Mouse (Mus musculus): Measurements from ENCODE around the gene Dot1l. TPM values are rescaled to one million over a fixed set of nuclear protein-coding genes. Genes with fewer than 3 reads are reported as not detected.
"Not testable (repeated sequence)": the region's sequence is repeated elsewhere in the genome, so short reads cannot be mapped to it uniquely, and the experiment has no call there.

Dot1l gene
- polyA plus RNA-seq, 1 experiment from 2014 or later, result 7.5 TPM

- Histone ChIP-seq H3K4me2 (ENCODE audit: low read depth, low read length) (0 out of 2 replicates have a peak overlapping the region, but pooled peaks have one; percentile 86), H3K4me3 (ENCODE audit: low read depth, low read length) (peak overlapping the region; percentile 75), H3K4me1 (ENCODE audit: control insufficient read depth, low read depth, low read length) (peaks cover 58% of the 10 kb centered on the region), H3K36me3 (ENCODE audit: control insufficient read depth, insufficient read depth) (peaks cover 19% of the 10 kb centered on the region)
- 85% methylated on average over 7 of the region's 9 CpGs for WGBS (ENCODE audit: insufficient replicate concordance)
- ATAC-seq (ENCODE audit: low read depth); H3K27me3 ChIP-seq (ENCODE audit: control insufficient read depth, insufficient read depth, low read depth, low read length); H3K9me3 ChIP-seq (replicated peaks; ENCODE audit: control insufficient read depth, low read length); H3K9ac ChIP-seq (ENCODE audit: low read depth, low read length); H3K27ac ChIP-seq (ENCODE audit: low read length): not testable (repeated sequence)
Measured at GRCm38 (mm10) chr10:80828587-80828986, 73.6 kb downstream of the Dot1l start.

- Histone ChIP-seq H3K4me1 (ENCODE audit: control insufficient read depth, low read depth, low read length) (peaks cover 49% of the 10 kb centered on the region), H3K4me2 (ENCODE audit: low read depth, low read length) (no peak overlapping the region), H3K27ac (ENCODE audit: low read length) (peak overlapping the region; percentile 61), H3K9ac (ENCODE audit: low read depth, low read length) (no peak overlapping the region), H3K4me3 (ENCODE audit: low read depth, low read length) (no peak overlapping the region), H3K27me3 (ENCODE audit: control insufficient read depth, insufficient read depth, low read depth, low read length) (peaks cover 14% of the 10 kb centered on the region), H3K9me3 (replicated peaks; ENCODE audit: control insufficient read depth, low read length) (no peaks in the 10 kb centered on the region), H3K36me3 (ENCODE audit: control insufficient read depth, insufficient read depth) (peaks cover 19% of the 10 kb centered on the region)
- whole genome bisulfite sequencing (ENCODE audit: insufficient replicate concordance), result 48% methylated on average over 1 of the region's 1 CpGs
- no peak for ATAC-seq (ENCODE audit: low read depth)
Measured at GRCm38 (mm10) chr10:80829359-80830278, 74.6 kb downstream of the Dot1l start.

- ATAC-seq (ENCODE audit: low read depth), result peak; percentile 7; the same call in 1 of the 2 replicates
- Histone ChIP-seq H3K36me3 (ENCODE audit: control insufficient read depth, insufficient read depth) (peaks cover 19% of the 10 kb centered on the region), H3K9ac (ENCODE audit: low read depth, low read length) (peak overlapping the region; percentile 3; the same call in 1 of the 2 replicates), H3K27me3 (ENCODE audit: control insufficient read depth, insufficient read depth, low read depth, low read length) (peaks cover 29% of the 10 kb centered on the region), H3K4me1 (ENCODE audit: control insufficient read depth, low read depth, low read length) (peaks cover 38% of the 10 kb centered on the region), H3K4me2 (ENCODE audit: low read depth, low read length) (peak overlapping the region; percentile 10; the same call in 1 of the 2 replicates), H3K27ac (ENCODE audit: low read length) (peak overlapping the region; percentile 61), H3K9me3 (replicated peaks; ENCODE audit: control insufficient read depth, low read length) (no peaks in the 10 kb centered on the region), H3K4me3 (ENCODE audit: low read depth, low read length) (no peak overlapping the region)
- WGBS (ENCODE audit: insufficient replicate concordance), result 3% methylated on average over 9 of the region's 9 CpGs
Measured at GRCm38 (mm10) chr10:80831136-80831535, 76.1 kb downstream of the Dot1l start.

DNA sequence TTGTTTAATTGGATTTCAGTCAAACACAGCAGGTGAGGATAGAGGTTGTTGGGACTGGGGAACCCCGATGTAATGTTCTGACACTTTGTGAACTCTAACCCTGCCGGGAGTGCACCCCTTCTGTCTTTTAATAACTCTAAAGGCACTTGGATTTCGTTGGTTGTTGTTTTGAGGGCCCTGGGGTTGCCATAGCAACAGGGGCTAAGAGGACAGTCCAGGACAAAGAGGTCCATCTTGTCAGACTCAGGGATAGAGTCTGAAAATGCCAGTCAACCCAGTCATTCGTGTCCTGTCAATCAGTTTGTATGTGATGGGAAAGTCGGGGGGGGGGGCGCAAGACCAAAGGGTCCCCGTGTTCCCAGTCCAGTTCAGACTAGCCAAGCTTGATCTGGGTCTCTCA lies 77.8 kb downstream of the Dot1l start:
- 60% methylated on average over 7 of the region's 7 CpGs for WGBS (ENCODE audit: insufficient replicate concordance)
- Histone ChIP-seq H3K27me3 (ENCODE audit: control insufficient read depth, insufficient read depth, low read depth, low read length) (peaks cover 45% of the 10 kb centered on the region), H3K36me3 (ENCODE audit: control insufficient read depth, insufficient read depth) (peaks cover 19% of the 10 kb centered on the region), H3K4me2 (ENCODE audit: low read depth, low read length) (no peak overlapping the region), H3K4me3 (ENCODE audit: low read depth, low read length) (no peak overlapping the region), H3K4me1 (ENCODE audit: control insufficient read depth, low read depth, low read length) (peaks cover 38% of the 10 kb centered on the region), H3K9ac (ENCODE audit: low read depth, low read length) (no peak overlapping the region), H3K27ac (ENCODE audit: low read length) (no peak overlapping the region), H3K9me3 (replicated peaks; ENCODE audit: control insufficient read depth, low read length) (no peaks in the 10 kb centered on the region)
- no peak for ATAC-seq (ENCODE audit: low read depth)

DNA sequence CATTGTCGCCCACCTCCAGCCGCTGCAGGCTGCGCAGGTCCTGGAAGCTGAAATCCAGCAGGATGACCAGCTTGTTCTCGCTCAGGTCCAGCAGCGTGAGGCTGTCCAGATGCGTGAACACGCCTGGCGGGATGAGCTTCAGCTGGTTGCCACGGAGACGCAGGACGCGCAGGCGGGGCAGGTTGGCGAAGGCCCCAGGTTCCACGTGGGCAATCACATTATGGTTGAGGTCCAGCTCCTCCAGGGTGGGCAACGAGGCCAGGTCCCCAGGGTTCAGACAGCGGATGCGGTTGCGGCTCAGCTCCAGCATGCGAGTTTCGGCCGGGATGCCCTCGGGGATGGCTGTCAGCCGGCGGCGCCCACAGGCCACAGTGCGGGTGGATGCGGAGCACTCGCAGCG lies 80.6 kb downstream of the Dot1l start:
- WGBS (ENCODE audit: insufficient replicate concordance), result 61% methylated on average over 30 of the region's 30 CpGs
- no peaks in the 10 kb centered on the region; the same call in 1 of the 2 replicates for H3K36me3 ChIP-seq (ENCODE audit: control insufficient read depth, insufficient read depth)
- H3K4me3 ChIP-seq (ENCODE audit: low read depth, low read length), result no peak overlapping the region
- H3K9me3 ChIP-seq (replicated peaks; ENCODE audit: control insufficient read depth, low read length), result no peaks in the 10 kb centered on the region
- peaks cover 50% of the 10 kb centered on the region for H3K27me3 ChIP-seq (ENCODE audit: control insufficient read depth, insufficient read depth, low read depth, low read length)
- ATAC-seq (ENCODE audit: low read depth), result no peak
- no peak overlapping the region for H3K27ac ChIP-seq (ENCODE audit: low read length)
- H3K4me1 ChIP-seq (ENCODE audit: control insufficient read depth, low read depth, low read length), result peaks cover 16% of the 10 kb centered on the region
- H3K4me2 ChIP-seq (ENCODE audit: low read depth, low read length), result no peak overlapping the region
- no peak overlapping the region for H3K9ac ChIP-seq (ENCODE audit: low read depth, low read length)

- peaks cover 60% of the 10 kb centered on the region for H3K27me3 ChIP-seq (ENCODE audit: control insufficient read depth, insufficient read depth, low read depth, low read length)
- 41% methylated on average over 7 of the region's 7 CpGs for WGBS (ENCODE audit: insufficient replicate concordance)
Measured at GRCm38 (mm10) chr10:80836949-80837379, 82.0 kb downstream of the Dot1l start.

DNA sequence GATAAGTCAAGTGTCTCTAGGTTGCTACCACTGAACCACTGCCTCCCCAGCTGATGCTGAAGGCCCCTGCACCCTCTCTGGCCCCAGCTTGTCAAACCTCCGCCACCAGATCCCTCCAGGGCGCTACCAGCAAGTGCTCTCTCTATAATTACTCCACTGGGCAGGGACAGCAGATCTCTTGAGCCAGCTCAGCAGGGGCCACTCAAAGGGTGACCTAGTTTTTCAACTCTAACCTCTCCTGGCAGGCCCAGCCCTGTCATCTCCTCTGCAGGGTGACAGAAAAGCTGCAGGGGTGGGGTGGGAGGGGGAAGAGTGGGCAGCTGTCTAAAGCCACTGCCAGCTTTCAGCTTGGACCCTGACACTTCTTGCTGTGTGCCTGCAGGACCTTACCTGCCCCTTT lies 82.8 kb downstream of the Dot1l start:
- Histone ChIP-seq H3K27ac (ENCODE audit: low read length) (no peak overlapping the region), H3K4me3 (ENCODE audit: low read depth, low read length) (no peak overlapping the region), H3K4me1 (ENCODE audit: control insufficient read depth, low read depth, low read length) (peaks cover 4% of the 10 kb centered on the region; the same call in 1 of the 2 replicates), H3K9me3 (replicated peaks; ENCODE audit: control insufficient read depth, low read length) (no peaks in the 10 kb centered on the region), H3K27me3 (ENCODE audit: control insufficient read depth, insufficient read depth, low read depth, low read length) (peaks cover 69% of the 10 kb centered on the region), H3K4me2 (ENCODE audit: low read depth, low read length) (no peak overlapping the region), H3K36me3 (ENCODE audit: control insufficient read depth, insufficient read depth) (no peaks in the 10 kb centered on the region), H3K9ac (ENCODE audit: low read depth, low read length) (no peak overlapping the region)
- no peak for ATAC-seq (ENCODE audit: low read depth)
- 25% methylated on average over 2 of the region's 2 CpGs for WGBS (ENCODE audit: insufficient replicate concordance)

More at GRCm38 (mm10) chr10:80836949-80837379, 82.0 kb downstream of the Dot1l start:
- Histone ChIP-seq H3K36me3 (ENCODE audit: control insufficient read depth, insufficient read depth) (no peaks in the 10 kb centered on the region), H3K9ac (ENCODE audit: low read depth, low read length) (no peak overlapping the region), H3K27ac (ENCODE audit: low read length) (no peak overlapping the region), H3K9me3 (replicated peaks; ENCODE audit: control insufficient read depth, low read length) (no peaks in the 10 kb centered on the region), H3K4me1 (ENCODE audit: control insufficient read depth, low read depth, low read length) (peaks cover 4% of the 10 kb centered on the region; the same call in 1 of the 2 replicates), H3K4me3 (ENCODE audit: low read depth, low read length) (no peak overlapping the region), H3K4me2 (ENCODE audit: low read depth, low read length) (no peak overlapping the region)
- no peak for ATAC-seq (ENCODE audit: low read depth)

DNA sequence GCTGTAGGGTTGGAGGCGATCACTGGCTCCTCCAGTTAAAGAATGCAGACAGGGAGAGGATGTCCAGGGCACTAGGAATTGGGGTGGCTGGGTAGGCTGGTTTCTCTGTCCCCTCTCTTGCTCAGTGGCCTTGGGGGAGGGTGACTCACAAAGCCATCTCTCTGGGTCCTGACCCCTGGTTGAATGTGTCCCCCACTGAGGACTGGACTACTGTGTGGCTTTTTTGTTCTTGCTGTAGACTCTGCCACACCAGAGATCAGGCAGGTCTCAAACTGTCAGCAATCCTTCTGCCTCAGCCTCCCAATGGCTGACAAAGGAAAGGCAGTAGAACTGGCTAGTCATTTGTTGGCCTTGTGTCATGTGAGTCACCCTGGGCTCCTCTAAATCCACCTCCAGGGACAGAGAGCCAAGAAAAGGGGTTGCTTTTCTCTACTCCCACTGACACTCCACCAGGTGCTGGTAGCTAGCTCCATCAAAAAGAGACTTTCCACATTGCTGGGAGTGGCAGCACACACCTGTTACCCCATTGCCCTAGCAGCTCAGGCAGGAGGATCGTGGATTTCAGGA lies 83.4 kb downstream of the Dot1l start:
- Histone ChIP-seq H3K27ac (ENCODE audit: low read length) (no peak overlapping the region), H3K4me3 (ENCODE audit: low read depth, low read length) (no peak overlapping the region), H3K27me3 (ENCODE audit: control insufficient read depth, insufficient read depth, low read depth, low read length) (peaks cover 73% of the 10 kb centered on the region), H3K4me1 (ENCODE audit: control insufficient read depth, low read depth, low read length) (peaks cover 4% of the 10 kb centered on the region; the same call in 1 of the 2 replicates), H3K9ac (ENCODE audit: low read depth, low read length) (no peak overlapping the region), H3K9me3 (replicated peaks; ENCODE audit: control insufficient read depth, low read length) (no peaks in the 10 kb centered on the region), H3K4me2 (ENCODE audit: low read depth, low read length) (no peak overlapping the region), H3K36me3 (ENCODE audit: control insufficient read depth, insufficient read depth) (no peaks in the 10 kb centered on the region)
- no peak for ATAC-seq (ENCODE audit: low read depth)
- WGBS (ENCODE audit: insufficient replicate concordance), result 46% methylated on average over 2 of the region's 2 CpGs

GRCm38 (mm10) chr10:80839848-80840247 lies 84.8 kb downstream of the Dot1l start:
- WGBS (ENCODE audit: insufficient replicate concordance), result 48% methylated on average over 6 of the region's 6 CpGs
- H3K27me3 ChIP-seq (ENCODE audit: control insufficient read depth, insufficient read depth, low read depth, low read length), result peaks cover 73% of the 10 kb centered on the region

More at GRCm38 (mm10) chr10:80839848-80840247, 84.8 kb downstream of the Dot1l start:
- no peak overlapping the region for H3K4me3 ChIP-seq (ENCODE audit: low read depth, low read length)
- no peak for ATAC-seq (ENCODE audit: low read depth)
- H3K27ac ChIP-seq (ENCODE audit: low read length), result no peak overlapping the region
- H3K9ac ChIP-seq (ENCODE audit: low read depth, low read length), result no peak overlapping the region
- no peaks in the 10 kb centered on the region for H3K36me3 ChIP-seq (ENCODE audit: control insufficient read depth, insufficient read depth)
- H3K4me2 ChIP-seq (ENCODE audit: low read depth, low read length), result no peak overlapping the region
- no peaks in the 10 kb centered on the region for H3K9me3 ChIP-seq (replicated peaks; ENCODE audit: control insufficient read depth, low read length)
- peaks cover 7% of the 10 kb centered on the region; the same call in 1 of the 2 replicates for H3K4me1 ChIP-seq (ENCODE audit: control insufficient read depth, low read depth, low read length)

All from liver, embryonic 16.5 days (tissue).